In the genomic region with DNA sequence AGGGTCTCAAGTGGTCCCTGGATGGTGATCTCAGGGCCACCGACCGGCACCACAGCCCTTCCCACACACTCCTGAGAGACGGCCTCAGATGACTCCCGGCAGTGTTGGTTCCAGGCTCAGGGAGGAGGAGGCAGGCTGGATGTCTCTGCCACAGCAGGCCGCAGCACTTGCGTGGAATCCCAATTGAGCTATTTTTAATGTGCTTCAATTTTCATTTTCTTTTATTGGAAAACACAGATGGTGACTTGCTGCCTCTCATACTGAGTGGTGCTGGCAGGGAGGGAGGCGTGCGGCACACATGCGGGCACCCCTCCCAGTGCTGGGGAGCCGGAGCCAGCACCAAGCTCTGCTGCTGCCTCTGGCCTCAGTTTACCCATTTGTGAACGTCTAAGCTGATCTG, we compare ENCODE assay signal across 10 mouse cellular contexts. TPM values are rescaled to one million over a fixed set of nuclear protein-coding genes. Genes with fewer than 3 reads are reported as not detected.
A peak's percentile ranks its signal among the peaks of the same experiment; 100 is the strongest.
DNase-seq lines count a peak whose midpoint lies in the region; ATAC-seq lines count a peak whose summit lies in the region.
"Had no signal": no experiment of that assay in that cellular context is flagged by ENCODE, and none has a peak within 500 bp of the region (broad histone marks: within the 10 kb centered on the region; RNA-seq: fewer than 3 reads in every experiment).

No protein-coding gene starts in this region.

- H3K4me2 ChIP-seq in limb, embryonic 13.5 days (replicated peaks): no peak overlapping the region
- H3K4me2 ChIP-seq: limb, embryonic 12.5 days had no signal

- no peak for DNase-seq in limb, embryonic 10.5 days (ENCODE audit: low spot score)
- peak; percentile 70 to 88 for DNase-seq in frontal cortex, postnatal 36 days (ENCODE audit: low spot score in 2 of 2)
- peak; percentile 66 to 84 for DNase-seq in left cerebral cortex, adult 9 months (ENCODE audit: low spot score in 2 of 2)
- DNase-seq in right cerebral cortex, postnatal 36 days (ENCODE audit: low spot score in 2 of 2): peak; percentile 77 to 87
- DNase-seq in heart, embryonic 10.5 days (ENCODE audit: low spot score): no peak
- DNase-seq in thymus, postnatal 4 days: no peak
- DNase-seq in lung, postnatal 25 days (ENCODE audit: low spot score): no peak
- DNase-seq: heart, postnatal 36 days had no signal

- H3K9ac ChIP-seq in limb, embryonic 13.5 days: no peak overlapping the region
- H3K9ac ChIP-seq: limb, embryonic 12.5 days had no signal

- H3K36me3 ChIP-seq in limb, embryonic 13.5 days: peaks cover 5% of the 10 kb centered on the region; the same call in 1 of the 2 replicates
- H3K36me3 ChIP-seq in limb, embryonic 10.5 days: no peaks in the 10 kb centered on the region
- no peaks in the 10 kb centered on the region for H3K36me3 ChIP-seq in heart, embryonic 10.5 days

- no peaks in the 10 kb centered on the region for H3K9me3 ChIP-seq in limb, embryonic 13.5 days
- H3K9me3 ChIP-seq in limb, embryonic 10.5 days (replicated peaks): no peaks in the 10 kb centered on the region
- H3K9me3 ChIP-seq in heart, embryonic 10.5 days: no peaks in the 10 kb centered on the region
- H3K9me3 ChIP-seq: limb, embryonic 12.5 days had no signal

- peak; percentile 51; the same call in 1 of the 2 replicates for ATAC-seq in limb, embryonic 13.5 days (ENCODE audit: low FRiP score, low read depth)

- no peak overlapping the region for H3K27ac ChIP-seq in limb, embryonic 13.5 days
- H3K27ac ChIP-seq in limb, embryonic 10.5 days: no peak overlapping the region
- H3K27ac ChIP-seq in heart, embryonic 10.5 days: no peak overlapping the region
- H3K27ac ChIP-seq: limb, embryonic 12.5 days had no signal

- H3K4me3 ChIP-seq in limb, embryonic 13.5 days: no peak overlapping the region
- no peak overlapping the region for H3K4me3 ChIP-seq in limb, embryonic 10.5 days
- no peak overlapping the region for H3K4me3 ChIP-seq in heart, embryonic 10.5 days
- H3K4me3 ChIP-seq: limb, embryonic 12.5 days had no signal

- H3K4me1 ChIP-seq in limb, embryonic 13.5 days: peaks cover 41% of the 10 kb centered on the region
- H3K4me1 ChIP-seq in limb, embryonic 10.5 days: peaks cover 71% of the 10 kb centered on the region
- H3K4me1 ChIP-seq in heart, embryonic 10.5 days: peaks cover 33% of the 10 kb centered on the region

- H3K27me3 ChIP-seq in limb, embryonic 13.5 days: no peaks in the 10 kb centered on the region
- peaks cover 3% of the 10 kb centered on the region; the same call in 1 of the 2 replicates for H3K27me3 ChIP-seq in limb, embryonic 10.5 days (ENCODE audit: low read depth, poor library complexity, severe bottlenecking)
- peaks cover 25% of the 10 kb centered on the region; the same call in 1 of the 2 replicates for H3K27me3 ChIP-seq in heart, embryonic 10.5 days (ENCODE audit: insufficient read depth, poor library complexity, severe bottlenecking)
- H3K27me3 ChIP-seq: limb, embryonic 12.5 days had no signal

- 62% methylated on average over 11 of the region's 11 CpGs for WGBS in limb, embryonic 13.5 days
- 89% methylated on average over 11 of the region's 11 CpGs for WGBS in limb, embryonic 10.5 days
- WGBS in heart, embryonic 10.5 days: 80% methylated on average over 11 of the region's 11 CpGs

RNA-seq across cellular contexts. Expression of a gene that starts 42.5 kb away (rescaled TPM):
- polyA plus RNA-seq in limb, embryonic 13.5 days (2015; fragmentation: Nextera tagmentation; extraction: Ambion mirVana): 10.3 and 10.9 TPM in 2 replicates
- 9.6 and 10.8 TPM in 2 replicates for polyA plus RNA-seq in limb, embryonic 10.5 days (2016; fragmentation: Nextera tagmentation; extraction: Ambion mirVana)
- 2.6 and 4.2 TPM in 2 replicates for polyA plus RNA-seq in heart, embryonic 10.5 days (2016; fragmentation: Nextera tagmentation; extraction: Ambion mirVana)

Comparison
In these comparisons a context has a peak if more than half of its experiments do, and no peak if none do; other contexts are left out.
1. DNase-seq: peak in frontal cortex, postnatal 36 days (2 of 2), left cerebral cortex, adult 9 months (2 of 2) and right cerebral cortex, postnatal 36 days (2 of 2); none in limb, embryonic 10.5 days (single experiment), heart, embryonic 10.5 days (single experiment), thymus, postnatal 4 days (single experiment) and lung, postnatal 25 days (single experiment).